Mouse (Mus musculus) kidney, embryonic 14.5 days (tissue): ENCODE results near the gene Lrrc66. TPM values are rescaled to one million over a fixed set of nuclear protein-coding genes. Genes with fewer than 3 reads are reported as not detected.
"Not testable (repeated sequence)": the region's sequence is repeated elsewhere in the genome, so short reads cannot be mapped to it uniquely, and the experiment has no call there.

Experiments
- ATAC-seq: fragments of 200-750 bp; cut with Nextera tagmentation; 2 replicates; pipeline ENCODE4 v1.8.0; 2017; ENCODE audit warnings: moderate number of reproducible peaks, mild to moderate bottlenecking, moderate TSS enrichment, moderate library complexity; ENCODE audit not compliant: low FRiP score, low TSS enrichment
- H3K27ac ChIP-seq: fragments of 300-500 bp; sonication (generic); 2 replicates; pipeline ENCODE4 v1.5.1; 2014; ENCODE audit warnings: low read depth, mild to moderate bottlenecking, low read length, moderate library complexity, mixed read lengths
- H3K27me3 ChIP-seq: fragments of 300-500 bp; sonication (generic); 2 replicates; pipeline ENCODE4 v1.6.1; 2014; ENCODE audit warnings: mild to moderate bottlenecking, low read length; ENCODE audit not compliant: control insufficient read depth, insufficient read depth
- H3K36me3 ChIP-seq: fragments of 300-500 bp; sonication (generic); 2 replicates; pipeline ENCODE4 v1.6.1; 2014; ENCODE audit warnings: low read length, mixed read lengths; ENCODE audit not compliant: control insufficient read depth, insufficient read depth
- H3K4me1 ChIP-seq: fragments of 300-500 bp; sonication (generic); 2 replicates; pipeline ENCODE4 v1.6.1; 2014; ENCODE audit warnings: low read length, mixed read lengths; ENCODE audit not compliant: control insufficient read depth, insufficient read depth
- H3K4me2 ChIP-seq: fragments of 300-500 bp; sonication (generic); replicated peaks from 2 replicates; pipeline ENCODE4 v1.6.1; 2014; ENCODE audit warnings: low read depth, mild to moderate bottlenecking, low read length
- H3K4me3 ChIP-seq: fragments of 300-500 bp; sonication (generic); 2 replicates; pipeline ENCODE4 v1.5.1; 2014; ENCODE audit warnings: mild to moderate bottlenecking, low read length
- H3K9ac ChIP-seq: fragments of 300-500 bp; sonication (generic); 2 replicates; pipeline ENCODE4 v1.6.1; 2014; ENCODE audit warnings: low read depth, mild to moderate bottlenecking, low read length, moderate library complexity
- H3K9me3 ChIP-seq: fragments of 300-500 bp; sonication (generic); 2 replicates; pipeline ENCODE4 v1.6.1; 2016; ENCODE audit warnings: low read length; ENCODE audit not compliant: control insufficient read depth
- WGBS: fragments of 180-500 bp; shearing (Covaris S2); extraction: QIAGEN DNeasy Blood & Tissue Kit; methylation state at CpG from one replicate; pipeline ENCODE4 v1.1.7; 2014; 5-methylcytosine and 5-hydroxymethylcytosine counted together
- polyA plus RNA-seq: library from polyadenylated mRNA; unstranded; fragments of >200 nt; fragmentation: Nextera tagmentation; extraction: Ambion mirVana; gene quantifications from 2 replicates; pipeline ENCODE4 v1.2.1, GENCODE M21; 2014

Gene Lrrc66
- polyA plus RNA-seq, 1 experiment from 2014 or later, result not detected

GRCm38 (mm10) chr5:73601361-73601763 lies 31.0 kb downstream of the Lrrc66 start:
- no peaks in the 10 kb centered on the region for H3K9me3 ChIP-seq
- H3K4me3 ChIP-seq, result no peak overlapping the region
- H3K36me3 ChIP-seq, result no peaks in the 10 kb centered on the region
- no peak overlapping the region for H3K4me2 ChIP-seq
- H3K9ac ChIP-seq, result no peak overlapping the region
- no peaks in the 10 kb centered on the region for H3K4me1 ChIP-seq
- H3K27me3 ChIP-seq, result no peaks in the 10 kb centered on the region
- no peak for ATAC-seq
- H3K27ac ChIP-seq, result no peak overlapping the region
- 79% methylated on average over 8 of the region's 8 CpGs for whole genome bisulfite sequencing

GRCm38 (mm10) chr5:73599991-73600390 lies 32.3 kb downstream of the Lrrc66 start:
- 61% methylated on average over 2 of the region's 2 CpGs for WGBS
- Histone ChIP-seq H3K9ac (no peak overlapping the region), H3K27ac (no peak overlapping the region), H3K9me3 (no peaks in the 10 kb centered on the region), H3K36me3 (no peaks in the 10 kb centered on the region), H3K4me1 (no peaks in the 10 kb centered on the region), H3K4me3 (no peak overlapping the region), H3K4me2 (no peak overlapping the region), H3K27me3 (no peaks in the 10 kb centered on the region)
- ATAC-seq, result no peak

GRCm38 (mm10) chr5:73598943-73599695 lies 33.2 kb downstream of the Lrrc66 start:
- Histone ChIP-seq H3K4me1 (no peaks in the 10 kb centered on the region), H3K27ac (no peak overlapping the region), H3K4me3 (no peak overlapping the region), H3K36me3 (no peaks in the 10 kb centered on the region), H3K9me3 (no peaks in the 10 kb centered on the region), H3K9ac (no peak overlapping the region), H3K4me2 (no peak overlapping the region), H3K27me3 (no peaks in the 10 kb centered on the region)
- no peak for ATAC-seq
- WGBS, result 62% methylated on average over 5 of the region's 5 CpGs

GRCm38 (mm10) chr5:73587119-73587518 lies 45.2 kb downstream of the Lrrc66 start:
- H3K9ac ChIP-seq, result no peak overlapping the region
- no peaks in the 10 kb centered on the region for H3K9me3 ChIP-seq
- H3K27me3 ChIP-seq, result no peaks in the 10 kb centered on the region
- ATAC-seq, result no peak
- WGBS, result 70% methylated on average over 3 of the region's 3 CpGs
- no peak overlapping the region for H3K27ac ChIP-seq
- no peaks in the 10 kb centered on the region for H3K36me3 ChIP-seq
- H3K4me2 ChIP-seq, result no peak overlapping the region
- no peak overlapping the region for H3K4me3 ChIP-seq
- no peaks in the 10 kb centered on the region for H3K4me1 ChIP-seq

- no peak for ATAC-seq
- WGBS, result 70% methylated on average over 4 of the region's 4 CpGs
- no peak overlapping the region for H3K4me2 ChIP-seq
Observed at GRCm38 (mm10) chr5:73586597-73586996, 45.7 kb downstream of the Lrrc66 start.

GRCm38 (mm10) chr5:73585212-73586115 lies 46.9 kb downstream of the Lrrc66 start:
- Histone ChIP-seq H3K27ac (no peak overlapping the region), H3K4me3 (no peak overlapping the region), H3K27me3 (no peaks in the 10 kb centered on the region), H3K4me1 (no peaks in the 10 kb centered on the region), H3K4me2 (no peak overlapping the region), H3K9me3 (no peaks in the 10 kb centered on the region), H3K9ac (no peak overlapping the region), H3K36me3 (no peaks in the 10 kb centered on the region)
- ATAC-seq, result no peak
- 38% methylated on average over 7 of the region's 7 CpGs for WGBS

More at GRCm38 (mm10) chr5:73586597-73586996, 45.7 kb downstream of the Lrrc66 start:
- Histone ChIP-seq H3K36me3 (no peaks in the 10 kb centered on the region), H3K9me3 (no peaks in the 10 kb centered on the region), H3K9ac (no peak overlapping the region), H3K27me3 (no peaks in the 10 kb centered on the region), H3K4me3 (no peak overlapping the region), H3K27ac (no peak overlapping the region), H3K4me1 (no peaks in the 10 kb centered on the region)

- not testable (repeated sequence) for H3K4me2 ChIP-seq, H3K27ac ChIP-seq, H3K4me3 ChIP-seq, H3K9ac ChIP-seq, ATAC-seq, H3K4me1 ChIP-seq, H3K27me3 ChIP-seq, H3K36me3 ChIP-seq, H3K9me3 ChIP-seq
- WGBS, result 79% methylated on average over 6 of the region's 6 CpGs
Observed at GRCm38 (mm10) chr5:73584011-73584410, 48.3 kb downstream of the Lrrc66 start.

- H3K4me3 ChIP-seq, result no peak overlapping the region
- H3K36me3 ChIP-seq, result no peaks in the 10 kb centered on the region
- H3K27me3 ChIP-seq, result no peaks in the 10 kb centered on the region
- no peak overlapping the region for H3K4me2 ChIP-seq
- no peaks in the 10 kb centered on the region for H3K4me1 ChIP-seq
- H3K27ac ChIP-seq, result no peak overlapping the region
- WGBS, result 88% methylated on average over 3 of the region's 3 CpGs
- no peak overlapping the region for H3K9ac ChIP-seq
- no peaks in the 10 kb centered on the region for H3K9me3 ChIP-seq
- no peak for ATAC-seq
Observed at GRCm38 (mm10) chr5:73578131-73578530, 54.2 kb downstream of the Lrrc66 start.

- no peak overlapping the region for H3K9ac ChIP-seq
- no peaks in the 10 kb centered on the region for H3K4me1 ChIP-seq
- WGBS, result 68% methylated on average over 7 of the region's 7 CpGs
- H3K27ac ChIP-seq, result no peak overlapping the region
- no peaks in the 10 kb centered on the region for H3K9me3 ChIP-seq
- ATAC-seq, result no peak
- H3K36me3 ChIP-seq, result no peaks in the 10 kb centered on the region
- H3K4me3 ChIP-seq, result no peak overlapping the region
- no peaks in the 10 kb centered on the region for H3K27me3 ChIP-seq
- H3K4me2 ChIP-seq, result no peak overlapping the region
Observed at GRCm38 (mm10) chr5:73576708-73577107, 55.6 kb downstream of the Lrrc66 start.
